Mouse (Mus musculus) kidney, postnatal 0 days (tissue): ENCODE data around the gene Alg9. TPM values are rescaled to one million over a fixed set of nuclear protein-coding genes. Genes with fewer than 3 reads are reported as not detected.

Source experiments
- ATAC-seq: fragments of 200-750 bp; cut with Nextera tagmentation; replicated peaks from 2 replicates; pipeline ENCODE4 v1.8.0; 2017; ENCODE audit warnings: low read depth, moderate number of reproducible peaks, moderate TSS enrichment, moderate library complexity; ENCODE audit not compliant: low FRiP score
- DNase-seq: peaks from one replicate; pipeline ENCODE4 v3.0.0-alpha.2; 2016; ENCODE audit warnings: low spot score
- H3K27ac ChIP-seq: fragments of 300-500 bp; sonication (generic); 2 replicates; pipeline ENCODE4 v1.5.1; 2014; ENCODE audit warnings: mild to moderate bottlenecking
- H3K27me3 ChIP-seq: fragments of 300-500 bp; sonication (generic); 2 replicates; pipeline ENCODE4 v1.6.1; 2014; ENCODE audit warnings: low read length, mixed read lengths; ENCODE audit not compliant: insufficient read depth
- H3K36me3 ChIP-seq: fragments of 300-500 bp; sonication (generic); 2 replicates; pipeline ENCODE4 v1.6.1; 2014; ENCODE audit warnings: low read length, mixed read lengths; ENCODE audit not compliant: insufficient read depth
- H3K4me1 ChIP-seq: fragments of 300-500 bp; sonication (generic); replicated peaks from 2 replicates; pipeline ENCODE4 v1.6.1; 2014; ENCODE audit warnings: antibody characterized with exemption, low read length, mixed read lengths; ENCODE audit not compliant: insufficient read depth
- H3K4me2 ChIP-seq: fragments of 300-500 bp; sonication (generic); 2 replicates; pipeline ENCODE4 v1.6.1; 2014; ENCODE audit warnings: mild to moderate bottlenecking, low read length, moderate library complexity, mixed read lengths
- H3K4me3 ChIP-seq: fragments of 300-500 bp; sonication (generic); replicated peaks from 2 replicates; pipeline ENCODE4 v1.5.1; 2014; ENCODE audit warnings: low read depth, low read length
- H3K9ac ChIP-seq: fragments of 300-500 bp; sonication (generic); 2 replicates; pipeline ENCODE4 v1.6.1; 2014; ENCODE audit warnings: low read depth, low read length
- H3K9me3 ChIP-seq: fragments of 300-500 bp; sonication (generic); replicated peaks from 2 replicates; pipeline ENCODE4 v1.6.1; 2016; ENCODE audit warnings: low read length, inconsistent platforms, mixed read lengths
- CTCF ChIP-seq: IDR thresholded peaks from 2 replicates; pipeline ENCODE4 v1.5.1; 2016; ENCODE audit warnings: antibody characterized with exemption, low read depth, mild to moderate bottlenecking, moderate library complexity
- WGBS: fragments of 180-500 bp; shearing (Covaris S2); extraction: QIAGEN DNeasy Blood & Tissue Kit; methylation state at CpG from one replicate; pipeline ENCODE4 v1.1.7; 2014; 5-methylcytosine and 5-hydroxymethylcytosine counted together
- polyA plus RNA-seq: library from polyadenylated mRNA; unstranded; fragments of >200 nt; fragmentation: Nextera tagmentation; extraction: Ambion mirVana; gene quantifications from 2 replicates; pipeline ENCODE4 v1.2.1, GENCODE M21; 2015

Alg9 gene
- polyA plus RNA-seq, 1 experiment from 2014 or later = 24.8 TPM

DNA sequence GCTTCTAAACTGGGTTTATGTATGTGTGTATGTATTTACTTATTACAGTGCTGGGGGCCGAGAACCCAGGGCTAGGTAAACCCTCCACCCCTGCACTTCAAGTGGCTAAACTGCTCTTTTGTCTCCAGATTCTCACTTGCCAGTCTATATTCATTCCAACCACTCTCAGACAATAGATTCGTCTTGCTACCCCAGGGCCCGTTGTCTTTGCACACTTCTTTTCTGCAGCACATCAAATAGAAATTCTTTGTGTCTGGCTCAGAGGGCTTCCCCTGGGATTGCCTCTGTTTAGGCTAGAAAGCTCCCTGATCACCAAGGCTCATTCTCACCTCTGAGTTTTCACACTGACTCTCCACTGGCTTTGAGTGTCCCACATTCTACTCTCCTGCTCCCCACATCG lies 42.3 kb upstream of the Alg9 start:
- DNase-seq (no peak), ATAC-seq (no peak)
- Histone ChIP-seq H3K27ac (no peak overlapping the region), H3K4me1 (0 out of 2 replicates have a peak, but pooled peaks cover 7% of the 10 kb centered on the region), H3K9me3 (no peaks in the 10 kb centered on the region), H3K9ac (no peak overlapping the region), H3K4me2 (no peak overlapping the region), H3K36me3 (no peaks in the 10 kb centered on the region), H3K4me3 (no peak overlapping the region), H3K27me3 (no peaks in the 10 kb centered on the region)
- 24% methylated on average over 4 of the region's 4 CpGs for WGBS
- no peak for TF ChIP-seq CTCF

DNA sequence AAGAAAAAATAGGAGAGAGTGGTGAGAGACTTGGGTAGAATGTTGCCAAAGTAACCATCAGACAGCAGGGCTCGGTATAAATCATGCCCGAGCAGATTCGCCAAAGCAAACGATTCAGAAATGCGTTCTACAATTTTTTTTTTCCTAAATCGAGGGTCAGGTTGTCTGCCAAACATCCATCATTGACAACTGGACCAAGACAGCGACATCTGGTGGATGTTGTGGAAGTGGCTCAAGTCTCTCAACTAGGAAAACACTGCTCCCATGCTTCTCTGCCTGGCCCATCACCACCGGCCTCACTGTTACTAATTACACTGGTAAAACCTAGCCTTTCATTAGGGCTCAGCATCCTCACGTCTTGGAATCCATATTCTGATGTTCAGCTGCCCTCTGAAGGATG lies 39.8 kb upstream of the Alg9 start:
- no peak for ATAC-seq
- DNase-seq = peak; percentile 84

DNA sequence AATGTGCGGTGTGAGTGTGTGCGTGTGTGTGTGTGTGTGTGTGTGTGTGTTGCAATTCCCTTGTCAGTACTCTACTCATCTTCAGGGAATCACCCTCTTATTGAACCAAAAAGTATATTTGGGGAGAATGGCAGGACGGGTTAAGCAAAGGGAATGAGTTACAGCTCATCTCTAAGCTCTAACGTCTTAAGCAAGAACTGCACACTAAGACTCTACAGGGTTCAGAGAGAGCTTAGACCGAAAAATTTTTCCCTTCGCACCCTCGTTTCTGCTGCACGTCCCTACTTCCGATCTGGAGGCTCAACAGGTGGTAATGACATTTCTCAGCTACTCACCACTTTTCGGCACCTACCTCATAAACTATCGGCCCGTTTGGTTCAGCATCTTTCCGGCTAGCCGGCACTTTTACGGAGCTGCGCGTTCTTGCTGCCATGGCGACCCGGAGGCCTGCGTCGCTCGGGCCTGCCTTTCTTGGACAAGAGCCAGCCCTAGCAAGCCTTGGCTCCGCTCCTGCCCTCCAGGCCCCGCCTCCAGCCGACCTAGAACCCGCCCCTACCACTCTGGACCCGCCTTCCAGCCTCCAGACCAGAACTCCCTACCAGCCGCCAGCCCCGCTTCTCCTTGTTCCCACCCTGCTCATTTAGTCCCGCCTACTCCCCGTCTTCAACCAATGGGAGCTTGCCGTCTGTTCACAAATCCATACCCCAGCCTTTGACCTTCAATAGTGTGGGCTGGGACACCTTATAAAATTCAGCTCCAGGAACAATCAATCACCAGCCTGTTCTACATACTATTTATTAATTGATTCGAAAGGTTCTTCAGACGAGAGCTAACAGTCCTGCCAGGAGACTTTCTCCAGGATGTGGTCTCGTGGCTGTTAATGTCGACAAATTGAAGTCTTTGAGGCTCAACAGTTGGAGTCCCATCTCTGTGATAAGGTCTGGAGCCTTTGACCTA lies 35.6 kb upstream of the Alg9 start, which contains the start of gene Dixdc1:
Gene Dixdc1, minus strand, starts transcription at position 604 of the 957 bp plus-strand sequence.
- Histone ChIP-seq H3K27me3 (no peaks in the 10 kb centered on the region), H3K27ac (no peak within 1 kb of the TSS), H3K4me1 (no peaks in the 10 kb centered on the region), H3K4me3 (peak within 1 kb of the TSS; percentile 27), H3K4me2 (peak within 1 kb of the TSS; percentile 57), H3K9me3 (no peaks in the 10 kb centered on the region), H3K36me3 (no peaks in the 10 kb centered on the region), H3K9ac (no peak within 1 kb of the TSS)
- WGBS = 12% methylated on average over 36 of the region's 36 CpGs
- no peak for TF ChIP-seq CTCF
- ATAC-seq = peak; percentile 99
- peak; percentile 96 for DNase-seq

More for the DNA sequence above, 39.8 kb upstream of the Alg9 start:
- Histone ChIP-seq H3K9ac (no peak overlapping the region), H3K9me3 (no peaks in the 10 kb centered on the region), H3K4me3 (no peak overlapping the region), H3K36me3 (no peaks in the 10 kb centered on the region), H3K4me2 (no peak overlapping the region), H3K27ac (no peak overlapping the region), H3K27me3 (no peaks in the 10 kb centered on the region), H3K4me1 (no peaks in the 10 kb centered on the region)
- peak; percentile 92 for TF ChIP-seq CTCF
- WGBS = 1% methylated on average over 9 of the region's 9 CpGs

DNA sequence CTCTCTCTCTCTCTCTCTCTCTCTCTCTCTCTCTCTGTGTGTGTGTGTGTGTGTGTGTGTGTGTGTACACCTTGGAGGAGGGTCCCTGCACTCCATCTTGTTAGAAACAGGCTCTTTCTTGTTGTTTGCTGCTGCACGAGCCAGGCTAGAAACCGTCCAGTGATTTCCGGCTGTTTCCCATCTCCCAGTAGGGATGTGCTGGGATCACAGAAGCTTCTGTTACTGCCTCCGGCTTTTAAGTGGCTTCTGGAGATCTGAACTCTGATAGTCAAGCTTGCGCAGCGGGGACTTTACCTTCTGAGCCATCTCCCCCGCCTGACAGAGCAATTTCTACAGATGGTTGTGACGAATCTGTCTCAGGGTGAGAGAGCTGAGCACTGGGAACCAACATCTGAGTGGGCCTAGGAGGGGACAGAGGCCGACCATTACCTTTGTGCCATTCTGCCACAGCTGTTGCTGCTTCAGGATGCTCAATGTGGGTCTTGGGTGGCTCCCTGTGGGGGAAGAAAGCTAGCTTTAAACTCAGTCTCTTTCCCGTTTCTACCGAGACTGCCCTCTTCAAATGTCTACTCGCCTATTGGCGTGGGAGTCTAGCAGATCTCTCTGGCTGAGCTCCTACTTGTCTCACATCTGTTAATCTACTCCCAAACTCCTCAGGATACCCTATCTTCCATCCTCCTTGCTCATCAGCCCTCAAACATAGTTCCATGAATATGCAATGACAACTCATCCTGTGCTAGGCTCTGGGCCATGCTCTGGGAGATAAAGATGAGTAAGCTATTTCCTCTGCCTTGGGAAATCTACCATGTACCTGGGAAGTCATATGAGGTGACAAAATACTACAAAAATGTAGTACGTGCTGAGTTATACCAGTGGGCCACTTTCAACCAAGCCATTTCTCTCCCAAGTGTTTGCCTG lies 33.7 kb upstream of the Alg9 start:
- H3K27ac ChIP-seq = no peak overlapping the region
- DNase-seq (no peak), ATAC-seq (no peak)
- 77% methylated on average over 14 of the region's 14 CpGs for WGBS
- no peak for TF ChIP-seq CTCF
- H3K4me2 ChIP-seq = no peak overlapping the region
- no peaks in the 10 kb centered on the region for H3K4me1 ChIP-seq
- H3K27me3 ChIP-seq = no peaks in the 10 kb centered on the region
- H3K9ac ChIP-seq = no peak overlapping the region
- no peaks in the 10 kb centered on the region for H3K9me3 ChIP-seq
- no peaks in the 10 kb centered on the region for H3K36me3 ChIP-seq
- no peak overlapping the region for H3K4me3 ChIP-seq

DNA sequence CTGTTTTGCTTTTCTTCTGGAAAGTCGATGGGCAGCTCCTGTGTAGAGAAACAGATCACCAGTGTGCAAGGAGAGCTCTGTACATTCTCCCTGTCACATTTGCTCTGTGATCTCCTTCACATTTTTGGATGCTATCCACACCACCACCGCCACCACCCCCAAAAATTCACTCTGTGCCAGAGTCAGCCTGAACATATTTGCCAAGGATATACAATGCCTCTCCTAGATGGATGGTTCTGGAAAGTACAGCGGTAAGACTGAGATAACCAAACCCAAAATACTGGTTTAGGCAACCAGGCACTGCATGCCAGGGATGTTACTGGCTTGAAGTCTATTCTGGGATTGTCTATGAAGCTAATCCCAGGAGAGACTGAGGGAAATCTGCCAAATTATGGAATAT lies 32.6 kb upstream of the Alg9 start:
- ATAC-seq = no peak
- H3K36me3 ChIP-seq = no peaks in the 10 kb centered on the region
- 80% methylated on average over 3 of the region's 3 CpGs for WGBS

DNA sequence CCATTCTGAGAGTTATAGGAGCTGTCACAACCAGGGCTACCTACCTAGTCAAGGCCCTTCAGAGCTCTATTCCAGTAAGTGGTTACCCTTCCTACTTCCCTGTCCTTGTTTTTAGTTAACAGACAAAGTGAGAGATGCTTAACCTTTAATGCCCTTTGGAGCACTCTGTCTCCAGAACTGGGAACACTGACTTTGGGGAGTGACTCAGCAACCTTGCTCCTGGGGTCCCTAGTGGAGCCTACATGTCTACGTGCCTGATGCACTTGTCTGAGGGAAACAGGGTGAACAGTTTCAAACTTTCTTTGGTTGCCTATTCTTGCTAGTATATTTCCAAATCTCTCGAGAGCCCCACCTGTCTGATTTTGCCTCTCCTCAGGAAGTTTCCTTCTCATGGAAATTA lies 32.1 kb upstream of the Alg9 start:
- 68% methylated on average over 2 of the region's 2 CpGs for WGBS
- no peaks in the 10 kb centered on the region for H3K4me1 ChIP-seq
- no peak overlapping the region for H3K4me2 ChIP-seq
- H3K27me3 ChIP-seq = no peaks in the 10 kb centered on the region
- DNase-seq = no peak
- H3K4me3 ChIP-seq = no peak overlapping the region
- no peak overlapping the region for H3K27ac ChIP-seq
- no peak for TF ChIP-seq CTCF
- H3K9me3 ChIP-seq = no peaks in the 10 kb centered on the region
- ATAC-seq = no peak
- no peaks in the 10 kb centered on the region for H3K36me3 ChIP-seq
- no peak overlapping the region for H3K9ac ChIP-seq

More for the DNA sequence above, 32.6 kb upstream of the Alg9 start:
- Histone ChIP-seq H3K9me3 (no peaks in the 10 kb centered on the region), H3K27ac (no peak overlapping the region), H3K4me3 (no peak overlapping the region), H3K9ac (no peak overlapping the region), H3K4me2 (no peak overlapping the region), H3K4me1 (no peaks in the 10 kb centered on the region), H3K27me3 (no peaks in the 10 kb centered on the region)
- no peak for DNase-seq
- no peak for TF ChIP-seq CTCF
